Mouse (Mus musculus): ENCODE measurements around the gene Tbc1d16. TPM values are rescaled to one million over a fixed set of nuclear protein-coding genes. Genes with fewer than 3 reads are reported as not detected.

Gene Tbc1d16
- polyA plus RNA-seq, 1 experiment: 5.0 TPM

GRCm38 (mm10) chr11:119142615-119143014 lies 85.7 kb downstream of the Tbc1d16 start:
- H3K27ac ChIP-seq (ENCODE audit: insufficient read depth, low read depth, low read length): no peak overlapping the region
- H3K4me3 ChIP-seq (ENCODE audit: low read depth, low read length): no peak overlapping the region
- H3K36me3 ChIP-seq (ENCODE audit: control insufficient read depth, insufficient read depth, low read length): no peaks in the 10 kb centered on the region
- 94% methylated on average over 8 of the region's 8 CpGs for WGBS
- H3K4me1 ChIP-seq (ENCODE audit: control insufficient read depth, insufficient read depth, insufficient read length, low read length): no peaks in the 10 kb centered on the region
- TF ChIP-seq CTCF (IDR thresholded peaks at IDR 0.05; ENCODE audit: extremely low read depth, insufficient read length, insufficient replicate concordance, low read depth, low read length) (no peak), POLR2A (IDR thresholded peaks at IDR 0.05; ENCODE audit: low read depth, low read length) (no peak)
- H3K27me3 ChIP-seq (ENCODE audit: control insufficient read depth, insufficient read depth, low read length): no peaks in the 10 kb centered on the region

DNA sequence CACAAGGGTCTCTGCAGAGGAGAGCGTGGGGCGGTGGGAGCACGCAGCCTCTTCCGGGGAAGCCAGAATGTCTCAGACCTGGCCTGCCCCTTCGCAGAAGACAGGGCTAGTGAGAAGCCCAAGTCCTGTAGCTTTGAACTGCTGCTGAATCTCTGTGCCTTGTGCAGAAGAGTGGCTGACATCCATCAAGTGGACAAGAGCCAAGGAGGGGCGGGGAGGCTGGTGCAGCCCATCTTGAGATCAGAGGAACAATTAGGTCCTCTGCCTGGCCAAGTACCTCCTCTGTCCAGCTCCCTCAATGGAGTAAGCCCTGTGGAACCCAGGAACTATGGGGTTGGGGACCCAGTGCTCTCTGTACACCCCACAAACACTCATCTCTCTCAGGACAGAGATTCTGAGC lies 89.3 kb downstream of the Tbc1d16 start:
- H3K4me1 ChIP-seq (ENCODE audit: control insufficient read depth, insufficient read depth, insufficient read length, low read length): peaks cover 11% of the 10 kb centered on the region; the same call in 1 of the 2 replicates
- H3K27me3 ChIP-seq (ENCODE audit: control insufficient read depth, insufficient read depth, low read length): no peaks in the 10 kb centered on the region
- no peak overlapping the region for H3K4me3 ChIP-seq (ENCODE audit: low read depth, low read length)
- H3K27ac ChIP-seq (ENCODE audit: insufficient read depth, low read depth, low read length): no peak overlapping the region
- 90% methylated on average over 6 of the region's 6 CpGs for WGBS
- no peak for TF ChIP-seq POLR2A (IDR thresholded peaks at IDR 0.05; ENCODE audit: low read depth, low read length)
- TF ChIP-seq CTCF (IDR thresholded peaks at IDR 0.05; ENCODE audit: extremely low read depth, insufficient read length, insufficient replicate concordance, low read depth, low read length): no peak
- no peaks in the 10 kb centered on the region for H3K36me3 ChIP-seq (ENCODE audit: control insufficient read depth, insufficient read depth, low read length)

GRCm38 (mm10) chr11:119138205-119138604 lies 90.1 kb downstream of the Tbc1d16 start:
- no peak overlapping the region for H3K4me3 ChIP-seq (ENCODE audit: low read depth, low read length)
- H3K4me1 ChIP-seq (ENCODE audit: control insufficient read depth, insufficient read depth, insufficient read length, low read length): peaks cover 14% of the 10 kb centered on the region; the same call in 1 of the 2 replicates
- H3K36me3 ChIP-seq (ENCODE audit: control insufficient read depth, insufficient read depth, low read length): no peaks in the 10 kb centered on the region
- H3K27ac ChIP-seq (ENCODE audit: insufficient read depth, low read depth, low read length): no peak overlapping the region
- TF ChIP-seq POLR2A (IDR thresholded peaks at IDR 0.05; ENCODE audit: low read depth, low read length) (no peak), CTCF (IDR thresholded peaks at IDR 0.05; ENCODE audit: extremely low read depth, insufficient read length, insufficient replicate concordance, low read depth, low read length) (no peak)
- H3K27me3 ChIP-seq (ENCODE audit: control insufficient read depth, insufficient read depth, low read length): no peaks in the 10 kb centered on the region
- 57% methylated on average over 9 of the region's 9 CpGs for WGBS

GRCm38 (mm10) chr11:119134586-119134985 lies 93.7 kb downstream of the Tbc1d16 start:
- no peak overlapping the region for H3K4me3 ChIP-seq (ENCODE audit: low read depth, low read length)
- H3K27ac ChIP-seq (ENCODE audit: insufficient read depth, low read depth, low read length): no peak overlapping the region
- H3K4me1 ChIP-seq (ENCODE audit: control insufficient read depth, insufficient read depth, insufficient read length, low read length): peaks cover 14% of the 10 kb centered on the region
- no peaks in the 10 kb centered on the region for H3K36me3 ChIP-seq (ENCODE audit: control insufficient read depth, insufficient read depth, low read length)
- TF ChIP-seq CTCF (IDR thresholded peaks at IDR 0.05; ENCODE audit: extremely low read depth, insufficient read length, insufficient replicate concordance, low read depth, low read length): no peak
- no peak for TF ChIP-seq POLR2A (IDR thresholded peaks at IDR 0.05; ENCODE audit: low read depth, low read length)
- 17% methylated on average over 17 of the region's 17 CpGs for WGBS
- H3K27me3 ChIP-seq (ENCODE audit: control insufficient read depth, insufficient read depth, low read length): no peaks in the 10 kb centered on the region

GRCm38 (mm10) chr11:119133437-119134221 lies 94.7 kb downstream of the Tbc1d16 start:
- TF ChIP-seq CTCF (IDR thresholded peaks at IDR 0.05; ENCODE audit: extremely low read depth, insufficient read length, insufficient replicate concordance, low read depth, low read length): no peak
- TF ChIP-seq POLR2A (IDR thresholded peaks at IDR 0.05; ENCODE audit: low read depth, low read length): no peak
- Histone ChIP-seq H3K4me1 (ENCODE audit: control insufficient read depth, insufficient read depth, insufficient read length, low read length) (peaks cover 21% of the 10 kb centered on the region), H3K27ac (ENCODE audit: insufficient read depth, low read depth, low read length) (no peak overlapping the region), H3K4me3 (ENCODE audit: low read depth, low read length) (no peak overlapping the region), H3K36me3 (ENCODE audit: control insufficient read depth, insufficient read depth, low read length) (no peaks in the 10 kb centered on the region), H3K27me3 (ENCODE audit: control insufficient read depth, insufficient read depth, low read length) (no peaks in the 10 kb centered on the region)
- 36% methylated on average over 5 of the region's 5 CpGs for WGBS

- TF ChIP-seq CTCF (IDR thresholded peaks at IDR 0.05; ENCODE audit: extremely low read depth, insufficient read length, insufficient replicate concordance, low read depth, low read length) (no peak), POLR2A (IDR thresholded peaks at IDR 0.05; ENCODE audit: low read depth, low read length) (no peak)
Measured at GRCm38 (mm10) chr11:119132198-119133035, 95.9 kb downstream of the Tbc1d16 start.

More at GRCm38 (mm10) chr11:119132198-119133035, 95.9 kb downstream of the Tbc1d16 start:
- H3K27ac ChIP-seq (ENCODE audit: insufficient read depth, low read depth, low read length): no peak overlapping the region
- H3K27me3 ChIP-seq (ENCODE audit: control insufficient read depth, insufficient read depth, low read length): no peaks in the 10 kb centered on the region
- no peaks in the 10 kb centered on the region for H3K36me3 ChIP-seq (ENCODE audit: control insufficient read depth, insufficient read depth, low read length)
- 84% methylated on average over 14 of the region's 14 CpGs for WGBS
- peaks cover 31% of the 10 kb centered on the region for H3K4me1 ChIP-seq (ENCODE audit: control insufficient read depth, insufficient read depth, insufficient read length, low read length)
- H3K4me3 ChIP-seq (ENCODE audit: low read depth, low read length): no peak overlapping the region

Data from small intestine, adult 2 months (tissue).